Mouse (Mus musculus): ENCODE data around the gene Mrpl54. TPM values are rescaled to one million over a fixed set of nuclear protein-coding genes. Genes with fewer than 3 reads are reported as not detected.

Mrpl54 gene
- total and polyA plus RNA-seq, 2 experiments from 2014 or later = 162 to 164 TPM

- Histone ChIP-seq H3K36me3 (ENCODE audit: insufficient read depth, low read length) (peaks cover 58% of the 10 kb centered on the region), H3K27ac (ENCODE audit: low read depth, low read length) (no peak overlapping the region), H3K27me3 (ENCODE audit: insufficient read depth, low read length) (no peaks in the 10 kb centered on the region), H3K9ac (replicated peaks; ENCODE audit: low read length, poor library complexity, severe bottlenecking) (no peak overlapping the region), H3K4me3 (ENCODE audit: low read depth, low read length) (no peak overlapping the region), H3K9me3 (ENCODE audit: low read length) (no peaks in the 10 kb centered on the region), H3K4me1 (ENCODE audit: insufficient read depth, low read length) (no peaks in the 10 kb centered on the region), H3K4me2 (ENCODE audit: low read depth, low read length, poor library complexity, severe bottlenecking) (no peak overlapping the region)
- DNase-seq (ENCODE audit: low spot score) (no peak), ATAC-seq (ENCODE audit: low FRiP score) (no peak)
- TF ChIP-seq CTCF (IDR thresholded peaks at IDR 0.05) = no peak
- WGBS = 95% methylated on average over 21 of the region's 21 CpGs
These were observed 40.3 kb upstream of the Mrpl54 start for GRCm38 (mm10) chr10:81306837-81307682.

GRCm38 (mm10) chr10:81306173-81306668 lies 39.5 kb upstream of the Mrpl54 start:
- DNase-seq (ENCODE audit: low spot score) = no peak
- H3K4me2 ChIP-seq (ENCODE audit: low read depth, low read length, poor library complexity, severe bottlenecking) = no peak overlapping the region
- H3K4me1 ChIP-seq (ENCODE audit: insufficient read depth, low read length) = no peaks in the 10 kb centered on the region
- no peaks in the 10 kb centered on the region for H3K27me3 ChIP-seq (ENCODE audit: insufficient read depth, low read length)
- H3K9ac ChIP-seq (replicated peaks; ENCODE audit: low read length, poor library complexity, severe bottlenecking) = no peak overlapping the region
- WGBS = 94% methylated on average over 12 of the region's 12 CpGs
- H3K9me3 ChIP-seq (ENCODE audit: low read length) = no peaks in the 10 kb centered on the region
- no peak overlapping the region for H3K27ac ChIP-seq (ENCODE audit: low read depth, low read length)
- ATAC-seq (ENCODE audit: low FRiP score) = no peak
- no peak overlapping the region for H3K4me3 ChIP-seq (ENCODE audit: low read depth, low read length)
- TF ChIP-seq CTCF (IDR thresholded peaks at IDR 0.05) = no peak
- H3K36me3 ChIP-seq (ENCODE audit: insufficient read depth, low read length) = peaks cover 50% of the 10 kb centered on the region

GRCm38 (mm10) chr10:81305663-81306062 lies 38.9 kb upstream of the Mrpl54 start:
- no peak overlapping the region for H3K9ac ChIP-seq (replicated peaks; ENCODE audit: low read length, poor library complexity, severe bottlenecking)
- no peak for TF ChIP-seq CTCF (IDR thresholded peaks at IDR 0.05)
- WGBS = 94% methylated on average over 14 of the region's 14 CpGs
- no peak overlapping the region for H3K4me2 ChIP-seq (ENCODE audit: low read depth, low read length, poor library complexity, severe bottlenecking)
- ATAC-seq (ENCODE audit: low FRiP score) = no peak
- no peaks in the 10 kb centered on the region for H3K27me3 ChIP-seq (ENCODE audit: insufficient read depth, low read length)
- no peaks in the 10 kb centered on the region for H3K9me3 ChIP-seq (ENCODE audit: low read length)
- DNase-seq (ENCODE audit: low spot score) = no peak
- no peak overlapping the region for H3K4me3 ChIP-seq (ENCODE audit: low read depth, low read length)
- no peak overlapping the region for H3K27ac ChIP-seq (ENCODE audit: low read depth, low read length)
- H3K4me1 ChIP-seq (ENCODE audit: insufficient read depth, low read length) = no peaks in the 10 kb centered on the region
- peaks cover 44% of the 10 kb centered on the region for H3K36me3 ChIP-seq (ENCODE audit: insufficient read depth, low read length)

DNA sequence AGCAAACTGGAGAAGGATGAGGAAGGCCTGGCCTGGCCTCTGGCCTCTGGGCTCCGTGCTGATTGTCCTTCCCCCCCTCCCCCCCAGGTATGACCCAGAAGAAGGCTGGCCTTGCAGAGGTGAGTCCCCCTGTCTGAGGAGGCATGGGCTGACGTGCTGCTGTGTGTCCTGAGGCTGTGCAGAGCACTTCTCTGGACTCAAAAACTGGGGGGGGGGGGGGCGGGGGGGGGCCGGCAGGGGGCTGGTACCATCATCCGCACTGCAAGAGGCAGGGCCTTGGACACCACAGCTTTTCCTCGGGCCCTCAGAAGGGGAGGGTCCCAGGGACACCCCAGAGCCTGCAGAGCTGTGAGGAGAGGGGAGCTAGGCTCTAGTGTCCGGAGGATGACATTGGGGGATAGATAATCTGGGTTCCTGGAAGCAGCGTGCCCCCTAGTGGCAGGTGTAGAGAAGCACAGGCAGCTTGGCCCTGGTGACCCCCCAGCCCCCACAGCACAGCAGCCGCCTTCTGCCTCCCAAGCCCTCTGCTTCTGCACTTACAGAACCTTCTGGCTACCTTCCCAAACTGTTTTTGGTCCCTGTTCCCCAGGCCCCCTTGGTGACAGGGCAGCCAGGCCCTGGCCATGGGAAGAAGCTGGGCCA lies 38.0 kb upstream of the Mrpl54 start:
- no peaks in the 10 kb centered on the region for H3K9me3 ChIP-seq (ENCODE audit: low read length)
- 20% methylated on average over 7 of the region's 9 CpGs for WGBS
- peak; percentile 72 for TF ChIP-seq CTCF (IDR thresholded peaks at IDR 0.05)
- H3K4me2 ChIP-seq (ENCODE audit: low read depth, low read length, poor library complexity, severe bottlenecking) = no peak overlapping the region
- H3K4me1 ChIP-seq (ENCODE audit: insufficient read depth, low read length) = no peaks in the 10 kb centered on the region
- peaks cover 35% of the 10 kb centered on the region for H3K36me3 ChIP-seq (ENCODE audit: insufficient read depth, low read length)
- H3K9ac ChIP-seq (replicated peaks; ENCODE audit: low read length, poor library complexity, severe bottlenecking) = no peak overlapping the region
- no peaks in the 10 kb centered on the region for H3K27me3 ChIP-seq (ENCODE audit: insufficient read depth, low read length)
- DNase-seq (ENCODE audit: low spot score) (peak; percentile 38), ATAC-seq (ENCODE audit: low FRiP score) (no peak)
- no peak overlapping the region for H3K4me3 ChIP-seq (ENCODE audit: low read depth, low read length)
- no peak overlapping the region for H3K27ac ChIP-seq (ENCODE audit: low read depth, low read length)

DNA sequence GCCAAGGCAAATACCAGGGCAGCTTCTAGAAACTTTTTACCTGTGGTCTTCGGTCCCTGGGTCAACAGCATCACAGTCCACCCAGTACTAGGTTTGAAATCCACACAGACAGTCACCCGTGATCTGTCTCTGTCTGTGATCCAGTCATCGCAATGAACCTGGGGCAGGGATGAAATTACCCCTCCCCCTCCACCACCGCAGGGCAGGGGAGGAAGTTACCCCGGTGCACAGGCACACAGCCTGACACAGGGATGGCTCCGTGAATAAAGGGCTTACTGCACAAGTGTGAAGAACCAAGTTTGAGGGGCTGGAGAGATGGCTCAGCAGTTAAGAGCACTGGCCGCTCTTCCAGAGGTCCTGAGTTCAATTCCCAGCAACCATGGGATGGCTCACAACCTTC lies 37.0 kb upstream of the Mrpl54 start:
- WGBS = 84% methylated on average over 7 of the region's 7 CpGs
- no peak overlapping the region for H3K27ac ChIP-seq (ENCODE audit: low read depth, low read length)

GRCm38 (mm10) chr10:81303258-81303657 lies 36.5 kb upstream of the Mrpl54 start:
- DNase-seq (ENCODE audit: low spot score) = no peak
- H3K27ac ChIP-seq (ENCODE audit: low read depth, low read length) = no peak overlapping the region
- H3K9ac ChIP-seq (replicated peaks; ENCODE audit: low read length, poor library complexity, severe bottlenecking) = no peak overlapping the region
- 77% methylated on average over 10 of the region's 10 CpGs for WGBS
- H3K36me3 ChIP-seq (ENCODE audit: insufficient read depth, low read length) = peaks cover 22% of the 10 kb centered on the region
- no peaks in the 10 kb centered on the region for H3K9me3 ChIP-seq (ENCODE audit: low read length)
- no peak overlapping the region for H3K4me2 ChIP-seq (ENCODE audit: low read depth, low read length, poor library complexity, severe bottlenecking)
- no peak for TF ChIP-seq CTCF (IDR thresholded peaks at IDR 0.05)
- no peaks in the 10 kb centered on the region for H3K4me1 ChIP-seq (ENCODE audit: insufficient read depth, low read length)
- no peaks in the 10 kb centered on the region for H3K27me3 ChIP-seq (ENCODE audit: insufficient read depth, low read length)
- no peak for ATAC-seq (ENCODE audit: low FRiP score)
- no peak overlapping the region for H3K4me3 ChIP-seq (ENCODE audit: low read depth, low read length)

More for the DNA sequence above, 37.0 kb upstream of the Mrpl54 start:
- Histone ChIP-seq H3K36me3 (ENCODE audit: insufficient read depth, low read length) (peaks cover 26% of the 10 kb centered on the region), H3K4me2 (ENCODE audit: low read depth, low read length, poor library complexity, severe bottlenecking) (no peak overlapping the region), H3K9ac (replicated peaks; ENCODE audit: low read length, poor library complexity, severe bottlenecking) (no peak overlapping the region), H3K4me1 (ENCODE audit: insufficient read depth, low read length) (no peaks in the 10 kb centered on the region), H3K9me3 (ENCODE audit: low read length) (no peaks in the 10 kb centered on the region), H3K4me3 (ENCODE audit: low read depth, low read length) (no peak overlapping the region), H3K27me3 (ENCODE audit: insufficient read depth, low read length) (no peaks in the 10 kb centered on the region)
- DNase-seq (ENCODE audit: low spot score) (no peak), ATAC-seq (ENCODE audit: low FRiP score) (no peak)
- TF ChIP-seq CTCF (IDR thresholded peaks at IDR 0.05) = no peak

Measured in midbrain, postnatal 0 days (tissue).